Comparison of ENCODE assay signal across 8 mouse cellular contexts in genomic region chr2:164879568-164880277, GRCm38 (mm10). TPM values are rescaled to one million over a fixed set of nuclear protein-coding genes. Genes with fewer than 3 reads are reported as not detected.
DNase-seq lines count a peak whose midpoint lies in the region; ATAC-seq and TF ChIP-seq lines count a peak whose summit lies in the region.

No protein-coding gene starts in this region.

- H3K27me3 ChIP-seq in hindbrain, embryonic 11.5 days (ENCODE audit: control insufficient read depth, insufficient read depth, low read length) = no peaks in the 10 kb centered on the region
- H3K27me3 ChIP-seq in lung, embryonic 16.5 days (ENCODE audit: control insufficient read depth, insufficient read depth, low read depth, low read length) = no peaks in the 10 kb centered on the region
- no peaks in the 10 kb centered on the region for H3K27me3 ChIP-seq in thymus, adult 2 months (ENCODE audit: control insufficient read depth, insufficient read depth, low read length)

- peak; percentile 98 for DNase-seq in Muller cell, postnatal 12 days (ENCODE audit: inconsistent ontology term)
- peak; percentile 95 for DNase-seq in cerebellum, adult 9-11 months
- peak; percentile 93 to 96 for DNase-seq in frontal cortex, adult 2 months (ENCODE audit: extremely low spot score in 1 of 2, low spot score in 1 of 2)
- peak; percentile 98 for DNase-seq in hindbrain, embryonic 11.5 days (ENCODE audit: low spot score)
- peak; percentile 96 for DNase-seq in layer of hippocampus, adult 9-11 months
- DNase-seq in ovary, adult 18-20 months (ENCODE audit: low spot score) = peak; percentile 91
- DNase-seq in thymus, adult 2 months = peak; percentile 94

- peak overlapping the region; percentile 84 for H3K4me2 ChIP-seq in hindbrain, embryonic 11.5 days (replicated peaks; ENCODE audit: low read depth, low read length)
- H3K4me2 ChIP-seq in lung, embryonic 16.5 days (ENCODE audit: low read depth, low read length) = peak overlapping the region; percentile 75

- peak overlapping the region; percentile 99 for H3K9ac ChIP-seq in hindbrain, embryonic 11.5 days (ENCODE audit: low read depth, low read length)
- peak overlapping the region; percentile 99 for H3K9ac ChIP-seq in lung, embryonic 16.5 days (ENCODE audit: low read length)

- H3K36me3 ChIP-seq in hindbrain, embryonic 11.5 days (ENCODE audit: control insufficient read depth, insufficient read depth, low read length) = no peaks in the 10 kb centered on the region
- H3K36me3 ChIP-seq in lung, embryonic 16.5 days (ENCODE audit: control insufficient read depth, insufficient read depth, low read length) = peaks cover 15% of the 10 kb centered on the region
- H3K36me3 ChIP-seq in thymus, adult 2 months (ENCODE audit: control insufficient read depth, insufficient read depth, low read length) = peaks cover 12% of the 10 kb centered on the region; the same call in 1 of the 2 replicates

- peak; percentile 94 for TF ChIP-seq POLR2A in thymus, adult 2 months (IDR thresholded peaks at IDR 0.05; ENCODE audit: control insufficient read depth, extremely low read depth, insufficient read depth, low read length, poor library complexity)

- peaks cover 11% of the 10 kb centered on the region for H3K4me1 ChIP-seq in hindbrain, embryonic 11.5 days (replicated peaks; ENCODE audit: control insufficient read depth, insufficient read depth, low read length)
- H3K4me1 ChIP-seq in lung, embryonic 16.5 days (replicated peaks; ENCODE audit: control insufficient read depth, insufficient read depth, low read length) = peaks cover 14% of the 10 kb centered on the region
- peaks cover 12% of the 10 kb centered on the region for H3K4me1 ChIP-seq in thymus, adult 2 months (replicated peaks; ENCODE audit: control insufficient read depth, insufficient read depth, low read length)

- H3K27ac ChIP-seq in hindbrain, embryonic 11.5 days (ENCODE audit: low read depth, low read length) = peak overlapping the region; percentile 100
- peak overlapping the region; percentile 99 for H3K27ac ChIP-seq in lung, embryonic 16.5 days (ENCODE audit: low read length)
- H3K27ac ChIP-seq in thymus, adult 2 months (ENCODE audit: control insufficient read depth, insufficient read depth, low read length) = peak overlapping the region; percentile 94

- peak; percentile 83 for ATAC-seq in hindbrain, embryonic 11.5 days (ENCODE audit: low FRiP score)
- peak; percentile 90 for ATAC-seq in lung, embryonic 16.5 days (ENCODE audit: low read depth)

- H3K9me3 ChIP-seq in hindbrain, embryonic 11.5 days (ENCODE audit: control insufficient read depth, low read length) = no peaks in the 10 kb centered on the region
- no peaks in the 10 kb centered on the region for H3K9me3 ChIP-seq in lung, embryonic 16.5 days (ENCODE audit: control insufficient read depth, low read length)

- peak overlapping the region; percentile 89 for H3K4me3 ChIP-seq in hindbrain, embryonic 11.5 days (ENCODE audit: low read depth, low read length)
- peak overlapping the region; percentile 79 for H3K4me3 ChIP-seq in lung, embryonic 16.5 days (ENCODE audit: low read length)
- peak overlapping the region; percentile 91 for H3K4me3 ChIP-seq in thymus, adult 2 months (ENCODE audit: control insufficient read depth, insufficient read depth, low read length)

- WGBS in hindbrain, embryonic 11.5 days = under 1% methylated on average over 49 of the region's 72 CpGs
- 0% methylated on average over 34 of the region's 72 CpGs for WGBS in lung, embryonic 16.5 days
- under 1% methylated on average over 72 of the region's 72 CpGs for WGBS in thymus, adult 2 months

- peak; percentile 42; the same call in 1 of the 2 replicates for TF ChIP-seq CTCF in thymus, adult 2 months (IDR thresholded peaks at IDR 0.05; ENCODE audit: borderline replicate concordance, control insufficient read depth, extremely low read depth, insufficient read depth, low read length, poor library complexity)

RNA-seq across cellular contexts. Expression of gene Pcif1, which starts 0.6 kb away (rescaled TPM):
- polyA plus RNA-seq in frontal cortex, adult 2 months (2012; rRNA removed) = 47.4 and 47.7 TPM in 2 replicates
- polyA plus RNA-seq in hindbrain, embryonic 11.5 days (2014; fragmentation: Nextera tagmentation; extraction: Ambion mirVana) = 58.1 and 60.0 TPM in 2 replicates
- 75.3 and 75.8 TPM in 2 replicates for polyA plus RNA-seq in lung, embryonic 16.5 days (2015; fragmentation: Nextera tagmentation; extraction: Ambion mirVana)
- 79.7 and 87.9 TPM in 2 replicates for polyA plus RNA-seq in thymus, adult 2 months (2012; rRNA removed)

RNA-seq across cellular contexts. Expression of gene Pltp, which starts 22.2 kb away (rescaled TPM):
- 154 and 170 TPM in 2 replicates for polyA plus RNA-seq in frontal cortex, adult 2 months (2012; rRNA removed)
- polyA plus RNA-seq in hindbrain, embryonic 11.5 days (2014; fragmentation: Nextera tagmentation; extraction: Ambion mirVana) = 62.2 and 67.6 TPM in 2 replicates
- polyA plus RNA-seq in lung, embryonic 16.5 days (2015; fragmentation: Nextera tagmentation; extraction: Ambion mirVana) = 193 and 203 TPM in 2 replicates
- 227 and 263 TPM in 2 replicates for polyA plus RNA-seq in thymus, adult 2 months (2012; rRNA removed)

RNA-seq across cellular contexts. Expression of gene Zfp335, which starts 31.8 kb away (rescaled TPM):
- polyA plus RNA-seq in frontal cortex, adult 2 months (2012; rRNA removed) = 31.6 and 34.6 TPM in 2 replicates
- polyA plus RNA-seq in hindbrain, embryonic 11.5 days (2014; fragmentation: Nextera tagmentation; extraction: Ambion mirVana) = 8.6 and 8.8 TPM in 2 replicates
- 14.3 and 14.6 TPM in 2 replicates for polyA plus RNA-seq in lung, embryonic 16.5 days (2015; fragmentation: Nextera tagmentation; extraction: Ambion mirVana)
- 92.6 and 99.0 TPM in 2 replicates for polyA plus RNA-seq in thymus, adult 2 months (2012; rRNA removed)

RNA-seq across cellular contexts. Expression of gene Neurl2, which starts 46.5 kb away (rescaled TPM):
- polyA plus RNA-seq in frontal cortex, adult 2 months (2012; rRNA removed) = 6.6 and 6.9 TPM in 2 replicates
- 3.0 and 4.4 TPM in 2 replicates for polyA plus RNA-seq in hindbrain, embryonic 11.5 days (2014; fragmentation: Nextera tagmentation; extraction: Ambion mirVana)
- polyA plus RNA-seq in lung, embryonic 16.5 days (2015; fragmentation: Nextera tagmentation; extraction: Ambion mirVana) = 7.1 and 7.8 TPM in 2 replicates
- 24.0 and 31.7 TPM in 2 replicates for polyA plus RNA-seq in thymus, adult 2 months (2012; rRNA removed)

RNA-seq across cellular contexts. Expression of gene Ctsa, which starts 47.0 kb away (rescaled TPM):
- polyA plus RNA-seq in frontal cortex, adult 2 months (2012; rRNA removed) = 177 and 194 TPM in 2 replicates
- 85.7 and 92.0 TPM in 2 replicates for polyA plus RNA-seq in hindbrain, embryonic 11.5 days (2014; fragmentation: Nextera tagmentation; extraction: Ambion mirVana)
- polyA plus RNA-seq in lung, embryonic 16.5 days (2015; fragmentation: Nextera tagmentation; extraction: Ambion mirVana) = 156 and 161 TPM in 2 replicates
- 467 and 538 TPM in 2 replicates for polyA plus RNA-seq in thymus, adult 2 months (2012; rRNA removed)

Comparison
In these comparisons a context has a peak if more than half of its experiments do, and no peak if none do; other contexts are left out.
1. Peak in every context shown above with its lines: DNase-seq, ATAC-seq, H3K4me3 ChIP-seq and H3K27ac ChIP-seq.